Mouse (Mus musculus) spleen, adult 18-20 months (tissue): ENCODE measurements around the gene Rtn4rl1.

Experiments used
- DNase-seq, 2 experiments: peaks; one replicate each; pipeline ENCODE4 v3.0.0; 2022; ENCODE audit warnings: mixed read lengths in 2 of 2

Rtn4rl1 gene

DNA sequence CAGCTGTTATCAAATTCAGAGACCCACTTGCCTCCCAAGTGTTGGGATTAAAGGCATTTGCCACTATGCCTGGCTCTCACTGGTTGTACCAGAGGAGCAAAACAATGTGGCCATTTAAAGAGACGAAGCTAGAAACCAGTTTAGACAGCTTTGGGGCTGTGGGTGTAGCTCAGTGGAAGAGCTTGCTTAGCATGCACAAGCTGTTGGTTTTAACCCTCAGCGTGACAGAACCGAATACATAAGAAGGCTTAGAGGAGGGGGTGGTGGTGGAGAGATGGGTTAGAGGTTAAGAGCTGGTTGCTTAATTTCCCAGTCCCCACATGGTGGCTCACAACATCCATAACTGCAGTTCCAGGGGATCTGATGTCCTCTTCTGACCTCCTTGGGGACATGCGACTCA lies 115.1 kb downstream of the Rtn4rl1 start:
- DNase-seq, result no peak

DNA sequence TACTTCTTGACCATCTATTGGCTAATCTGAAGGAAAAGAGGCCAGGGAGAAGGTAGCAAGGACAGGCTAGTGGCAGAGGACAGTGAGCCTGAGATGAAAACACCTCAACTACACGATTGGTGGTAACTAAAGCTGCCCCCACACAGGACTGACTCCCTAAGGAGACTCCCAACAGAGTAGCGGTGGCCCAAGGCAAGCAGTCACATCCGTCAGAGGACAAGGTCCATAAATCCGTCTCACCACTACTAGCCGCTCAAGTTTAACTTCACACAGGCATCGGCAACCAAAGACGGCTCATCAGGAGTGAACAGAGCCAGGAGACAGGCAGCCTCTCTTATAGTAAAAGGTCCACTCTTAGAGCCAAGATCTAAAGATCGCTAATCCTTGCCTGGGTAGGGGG lies 117.2 kb downstream of the Rtn4rl1 start:
- DNase-seq, result no peak

DNA sequence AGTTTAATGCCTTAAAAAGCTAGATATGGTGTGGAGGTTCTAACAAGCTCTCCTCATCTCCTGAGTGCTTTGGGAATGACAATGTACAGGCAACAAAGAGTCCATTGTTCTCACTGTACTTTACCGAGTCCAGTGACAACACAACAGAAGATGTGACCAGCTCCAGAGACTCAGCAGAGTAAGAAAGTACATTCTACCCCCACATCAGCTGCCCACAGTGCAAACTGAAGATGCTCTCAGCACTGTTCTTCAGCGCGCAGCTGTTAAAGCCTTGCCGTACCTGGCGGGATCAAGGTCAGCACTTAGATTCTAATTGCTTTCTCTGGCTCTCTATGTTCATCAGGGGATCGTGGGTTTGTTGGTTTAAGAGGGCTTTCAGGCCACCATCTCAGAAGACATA lies 118.2 kb downstream of the Rtn4rl1 start:
- no peak for DNase-seq

DNA sequence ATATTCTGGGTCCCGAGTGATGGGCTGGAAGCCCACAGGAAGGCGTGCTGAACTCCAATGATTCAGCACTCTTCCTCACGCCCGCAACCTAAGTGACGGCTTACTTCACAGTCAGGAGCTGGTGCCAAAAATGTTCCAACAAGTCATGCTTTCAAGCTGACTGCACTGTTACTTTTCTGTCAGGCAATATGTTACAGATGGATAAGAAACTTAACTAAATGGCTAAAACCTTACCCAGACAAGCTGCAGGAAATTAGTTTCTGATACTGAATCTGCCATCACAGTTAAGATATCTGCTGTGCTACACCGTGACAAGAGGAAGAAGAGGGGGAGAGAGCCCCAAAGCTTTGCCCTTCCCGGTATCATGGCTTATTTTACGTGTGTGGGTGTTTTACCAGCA lies 120.3 kb downstream of the Rtn4rl1 start:
- DNase-seq, result no peak
